Mouse (Mus musculus): ENCODE results near the gene Clip2.

Gene Clip2

DNA sequence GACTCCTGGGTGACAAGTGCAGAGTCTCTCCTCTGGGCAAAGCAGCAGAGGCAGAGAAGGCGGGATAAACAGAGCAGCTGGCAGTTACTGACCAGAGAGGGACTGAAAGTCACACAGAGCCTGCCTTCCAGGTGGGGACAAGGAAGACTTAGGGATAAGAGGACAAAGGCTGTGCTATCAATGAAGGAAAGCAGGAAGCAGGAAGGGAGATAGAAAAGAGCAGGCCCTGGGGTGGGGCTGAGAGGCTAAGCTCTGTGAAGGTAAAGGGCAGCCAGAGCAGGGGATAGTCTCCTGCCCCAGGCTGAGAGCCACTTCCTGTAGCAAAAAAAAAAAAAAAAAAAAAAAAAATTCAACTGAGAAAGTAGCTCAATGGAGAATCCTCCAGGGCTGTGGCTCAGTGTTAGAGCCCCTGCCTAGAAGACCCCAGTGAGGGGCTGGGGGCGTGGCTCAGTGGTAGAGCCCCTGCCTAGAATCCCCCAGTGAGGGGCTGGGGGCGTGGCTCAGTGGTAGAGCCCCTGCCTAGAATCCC lies 2.5 kb downstream of the Clip2 start:
- Histone ChIP-seq H3K27me3 (ENCODE audit: control insufficient read depth, insufficient read depth, low read length, poor library complexity, severe bottlenecking) (no peaks in the 10 kb centered on the region), H3K36me3 (ENCODE audit: control insufficient read depth, insufficient read depth, low read length, poor library complexity, severe bottlenecking) (no peaks in the 10 kb centered on the region)
- DNase-seq (ENCODE audit: low read depth, low spot score), result no peak

- H3K27me3 ChIP-seq (ENCODE audit: control insufficient read depth, insufficient read depth, low read length, poor library complexity, severe bottlenecking), result no peaks in the 10 kb centered on the region
Observed at GRCm38 (mm10) chr5:134548306-134548705, 3.9 kb downstream of the Clip2 start.

GRCm38 (mm10) chr5:134546790-134547189 lies 5.4 kb downstream of the Clip2 start:
- Histone ChIP-seq H3K27me3 (ENCODE audit: control insufficient read depth, insufficient read depth, low read length, poor library complexity, severe bottlenecking) (no peaks in the 10 kb centered on the region), H3K36me3 (ENCODE audit: control insufficient read depth, insufficient read depth, low read length, poor library complexity, severe bottlenecking) (no peaks in the 10 kb centered on the region)

More at GRCm38 (mm10) chr5:134548306-134548705, 3.9 kb downstream of the Clip2 start:
- no peaks in the 10 kb centered on the region for H3K36me3 ChIP-seq (ENCODE audit: control insufficient read depth, insufficient read depth, low read length, poor library complexity, severe bottlenecking)
- DNase-seq (ENCODE audit: low read depth, low spot score), result no peak

GRCm38 (mm10) chr5:134545242-134545629 lies 7.0 kb downstream of the Clip2 start:
- peak; percentile 49 for DNase-seq (ENCODE audit: low read depth, low spot score)
- no peaks in the 10 kb centered on the region for H3K27me3 ChIP-seq (ENCODE audit: control insufficient read depth, insufficient read depth, low read length, poor library complexity, severe bottlenecking)
- H3K36me3 ChIP-seq (ENCODE audit: control insufficient read depth, insufficient read depth, low read length, poor library complexity, severe bottlenecking), result no peaks in the 10 kb centered on the region

More at GRCm38 (mm10) chr5:134546790-134547189, 5.4 kb downstream of the Clip2 start:
- no peak for DNase-seq (ENCODE audit: low read depth, low spot score)

GRCm38 (mm10) chr5:134544516-134545241 lies 7.6 kb downstream of the Clip2 start:
- no peak for DNase-seq (ENCODE audit: low read depth, low spot score)
- Histone ChIP-seq H3K36me3 (ENCODE audit: control insufficient read depth, insufficient read depth, low read length, poor library complexity, severe bottlenecking) (no peaks in the 10 kb centered on the region), H3K27me3 (ENCODE audit: control insufficient read depth, insufficient read depth, low read length, poor library complexity, severe bottlenecking) (no peaks in the 10 kb centered on the region)

DNA sequence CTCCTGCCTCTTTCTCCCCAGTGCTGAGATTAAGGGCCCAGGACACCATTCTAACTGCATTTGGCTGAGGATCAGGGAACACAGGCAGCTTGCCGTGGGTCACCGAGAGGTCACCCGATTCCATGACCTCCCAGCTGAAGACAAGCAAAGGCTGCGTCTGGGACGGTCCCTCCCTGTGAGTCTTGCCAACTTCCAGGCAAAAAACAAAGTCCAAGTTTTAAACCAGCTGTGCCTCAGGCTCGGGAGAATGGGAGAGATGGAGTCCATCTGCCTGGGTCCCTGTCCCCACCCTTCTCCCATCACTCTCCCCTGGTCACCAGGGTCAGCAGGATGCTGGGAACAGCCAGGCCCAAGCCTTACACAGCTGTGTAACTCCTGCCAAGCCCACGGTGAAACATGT lies 10.6 kb downstream of the Clip2 start:
- DNase-seq (ENCODE audit: low read depth, low spot score), result no peak
- no peaks in the 10 kb centered on the region for H3K36me3 ChIP-seq (ENCODE audit: control insufficient read depth, insufficient read depth, low read length, poor library complexity, severe bottlenecking)
- H3K27me3 ChIP-seq (ENCODE audit: control insufficient read depth, insufficient read depth, low read length, poor library complexity, severe bottlenecking), result no peaks in the 10 kb centered on the region

DNA sequence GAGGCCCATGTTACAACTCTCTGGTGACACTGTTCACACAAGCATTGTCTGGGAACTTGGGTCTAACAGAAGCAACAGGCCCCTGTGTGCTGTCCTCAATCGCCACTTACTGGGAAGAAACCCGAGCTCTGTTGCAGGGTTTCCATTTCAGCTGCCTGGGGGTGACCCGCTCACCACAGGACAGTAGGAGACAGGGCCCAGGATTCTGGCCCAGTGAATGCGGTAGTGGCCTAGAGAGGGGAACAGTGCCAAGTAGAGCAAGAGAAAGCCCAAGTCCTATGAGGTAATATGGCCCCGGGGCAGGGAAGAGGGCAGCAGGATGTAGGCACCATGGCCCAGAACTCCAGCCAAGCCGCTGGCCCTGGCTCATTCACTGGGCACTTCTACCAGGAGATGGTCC lies 11.4 kb downstream of the Clip2 start:
- Histone ChIP-seq H3K36me3 (ENCODE audit: control insufficient read depth, insufficient read depth, low read length, poor library complexity, severe bottlenecking) (no peaks in the 10 kb centered on the region), H3K27me3 (ENCODE audit: control insufficient read depth, insufficient read depth, low read length, poor library complexity, severe bottlenecking) (no peaks in the 10 kb centered on the region)
- DNase-seq (ENCODE audit: low read depth, low spot score), result no peak

DNA sequence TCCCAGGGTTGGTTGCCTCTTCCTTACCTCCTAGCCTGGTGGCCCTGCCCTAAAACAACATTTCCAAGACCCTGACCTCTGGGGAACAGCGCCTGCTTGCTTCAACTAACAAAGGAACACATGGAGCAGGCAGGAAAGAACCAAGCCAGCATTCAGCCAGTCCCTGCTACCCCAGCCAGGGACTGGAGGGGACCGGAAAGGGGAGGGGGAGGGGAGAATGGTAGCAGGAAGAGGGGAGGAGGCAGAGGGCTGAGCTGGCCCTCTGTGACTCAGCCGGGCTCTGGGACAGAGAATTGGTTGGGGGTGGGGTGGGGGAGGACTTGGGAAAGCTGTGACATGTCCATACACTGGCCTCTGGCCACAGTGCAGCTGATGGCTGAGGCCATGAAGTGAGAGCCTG lies 12.3 kb downstream of the Clip2 start:
- Histone ChIP-seq H3K36me3 (ENCODE audit: control insufficient read depth, insufficient read depth, low read length, poor library complexity, severe bottlenecking) (no peaks in the 10 kb centered on the region), H3K27me3 (ENCODE audit: control insufficient read depth, insufficient read depth, low read length, poor library complexity, severe bottlenecking) (no peaks in the 10 kb centered on the region)
- DNase-seq (ENCODE audit: low read depth, low spot score), result no peak

- DNase-seq (ENCODE audit: low read depth, low spot score), result no peak
- H3K36me3 ChIP-seq (ENCODE audit: control insufficient read depth, insufficient read depth, low read length, poor library complexity, severe bottlenecking), result no peaks in the 10 kb centered on the region
- no peaks in the 10 kb centered on the region for H3K27me3 ChIP-seq (ENCODE audit: control insufficient read depth, insufficient read depth, low read length, poor library complexity, severe bottlenecking)
Observed at GRCm38 (mm10) chr5:134536036-134536435, 16.2 kb downstream of the Clip2 start.

DNA sequence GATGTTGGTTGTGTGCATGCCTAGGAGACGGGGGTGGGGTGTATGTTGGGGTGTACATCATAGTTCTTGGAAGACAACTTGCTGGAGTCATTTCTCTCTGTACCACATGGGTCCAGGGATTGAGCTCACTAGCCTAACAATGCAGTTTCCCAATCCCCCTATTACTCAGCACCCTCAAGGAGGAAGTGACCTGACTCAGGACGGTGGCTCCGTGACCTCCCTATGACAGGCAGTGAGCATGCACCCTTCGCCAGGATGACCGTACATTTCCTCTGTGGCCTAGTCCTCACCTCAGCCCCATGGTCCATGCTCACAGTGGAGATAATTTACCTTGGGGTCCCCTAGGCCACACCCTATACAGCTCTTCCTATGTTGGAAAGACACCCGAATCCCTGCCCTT lies 19.8 kb downstream of the Clip2 start:
- no peak for DNase-seq (ENCODE audit: low read depth, low spot score)
- Histone ChIP-seq H3K27me3 (ENCODE audit: control insufficient read depth, insufficient read depth, low read length, poor library complexity, severe bottlenecking) (no peaks in the 10 kb centered on the region), H3K36me3 (ENCODE audit: control insufficient read depth, insufficient read depth, low read length, poor library complexity, severe bottlenecking) (no peaks in the 10 kb centered on the region)

DNA sequence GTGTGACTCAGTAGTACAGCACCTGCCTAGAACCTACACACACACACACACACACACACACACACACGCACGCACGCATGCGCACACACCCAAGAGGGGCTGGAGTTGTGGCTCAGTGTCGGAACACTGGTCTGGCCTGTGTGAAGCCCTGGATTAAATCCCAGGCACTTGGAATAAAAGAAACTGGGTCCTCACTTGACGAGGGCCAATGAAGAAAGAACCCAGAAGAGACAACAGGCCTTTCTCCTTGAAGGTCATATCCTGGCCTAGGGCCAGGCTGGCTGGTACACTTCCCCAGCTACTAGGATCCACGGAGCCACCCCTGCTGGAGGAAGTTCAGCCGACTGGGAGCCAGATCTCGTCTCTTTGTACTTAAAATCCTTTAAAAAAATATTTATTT lies 20.6 kb downstream of the Clip2 start:
- no peak for DNase-seq (ENCODE audit: low read depth, low spot score)
- no peaks in the 10 kb centered on the region for H3K36me3 ChIP-seq (ENCODE audit: control insufficient read depth, insufficient read depth, low read length, poor library complexity, severe bottlenecking)
- H3K27me3 ChIP-seq (ENCODE audit: control insufficient read depth, insufficient read depth, low read length, poor library complexity, severe bottlenecking), result no peaks in the 10 kb centered on the region

- DNase-seq (ENCODE audit: low read depth, low spot score), result no peak
- Histone ChIP-seq H3K27me3 (ENCODE audit: control insufficient read depth, insufficient read depth, low read length, poor library complexity, severe bottlenecking) (no peaks in the 10 kb centered on the region), H3K36me3 (ENCODE audit: control insufficient read depth, insufficient read depth, low read length, poor library complexity, severe bottlenecking) (no peaks in the 10 kb centered on the region)
Observed at GRCm38 (mm10) chr5:134530830-134531229, 21.4 kb downstream of the Clip2 start.

DNA sequence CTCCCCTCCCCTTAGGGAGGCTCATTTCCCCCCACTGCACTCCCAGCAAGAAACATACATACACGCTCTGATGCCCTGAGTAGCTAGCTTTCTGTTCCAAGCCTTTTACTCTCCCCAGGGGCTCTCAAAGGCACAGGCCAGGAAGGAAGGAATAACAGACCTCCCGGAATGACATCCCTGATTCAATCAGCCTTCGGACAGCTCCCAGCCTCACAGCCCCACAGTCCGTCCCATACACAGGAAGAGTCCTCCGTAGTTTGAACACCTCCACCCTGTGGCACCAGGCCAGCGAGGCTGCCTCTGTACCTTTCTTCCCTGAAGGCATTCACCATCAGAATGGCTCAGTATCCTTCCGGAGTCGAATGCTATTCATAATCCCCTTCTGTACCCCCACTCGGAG lies 23.7 kb downstream of the Clip2 start:
- DNase-seq (ENCODE audit: low read depth, low spot score), result no peak
- H3K36me3 ChIP-seq (ENCODE audit: control insufficient read depth, insufficient read depth, low read length, poor library complexity, severe bottlenecking), result no peaks in the 10 kb centered on the region

DNA sequence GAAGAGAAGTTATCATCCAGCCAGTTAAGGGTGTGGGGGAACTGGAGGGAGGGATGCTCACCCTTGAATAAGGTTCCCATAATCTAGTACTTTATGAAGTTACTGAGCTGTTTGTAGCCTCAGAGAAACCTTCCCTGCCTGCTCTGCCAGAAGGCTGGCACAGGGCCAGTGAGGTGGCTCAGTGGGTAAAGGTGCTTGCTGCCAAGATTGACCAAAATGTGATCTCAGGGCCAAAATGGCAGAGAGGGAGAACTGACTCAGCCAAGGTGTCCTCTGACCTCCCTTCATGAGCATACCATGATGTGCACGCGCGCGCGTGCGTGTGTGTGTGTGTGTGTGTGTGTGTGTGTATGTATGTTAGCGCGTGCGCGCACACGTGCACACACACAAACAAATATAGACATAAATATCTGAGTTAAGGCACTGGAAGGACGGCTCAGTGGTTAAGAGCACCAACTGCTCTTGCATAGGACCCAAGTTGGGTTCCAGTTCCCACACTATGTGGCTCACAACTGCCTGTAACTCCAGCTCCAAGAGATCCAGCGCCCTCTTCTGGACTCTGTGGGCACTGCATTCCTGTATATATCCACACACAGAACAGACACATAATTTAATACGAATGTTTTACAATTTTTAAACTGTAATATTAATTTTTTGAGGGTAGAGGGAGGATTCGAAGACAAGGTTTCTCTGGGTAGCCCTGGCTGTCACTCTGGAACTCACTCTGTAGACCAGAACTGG lies 26.1 kb downstream of the Clip2 start:
- peak; percentile 30 for DNase-seq (ENCODE audit: low read depth, low spot score)
- no peaks in the 10 kb centered on the region for H3K27me3 ChIP-seq (ENCODE audit: control insufficient read depth, insufficient read depth, low read length, poor library complexity, severe bottlenecking)
- no peaks in the 10 kb centered on the region for H3K36me3 ChIP-seq (ENCODE audit: control insufficient read depth, insufficient read depth, low read length, poor library complexity, severe bottlenecking)

More for the DNA sequence above, 23.7 kb downstream of the Clip2 start:
- no peaks in the 10 kb centered on the region for H3K27me3 ChIP-seq (ENCODE audit: control insufficient read depth, insufficient read depth, low read length, poor library complexity, severe bottlenecking)

- DNase-seq (ENCODE audit: low read depth, low spot score), result no peak
- H3K36me3 ChIP-seq (ENCODE audit: control insufficient read depth, insufficient read depth, low read length, poor library complexity, severe bottlenecking), result no peaks in the 10 kb centered on the region
- no peaks in the 10 kb centered on the region for H3K27me3 ChIP-seq (ENCODE audit: control insufficient read depth, insufficient read depth, low read length, poor library complexity, severe bottlenecking)
Observed at GRCm38 (mm10) chr5:134523728-134524127, 28.5 kb downstream of the Clip2 start.
